Mouse (Mus musculus): Measurements from ENCODE around the gene Ncs1. TPM values are rescaled to one million over a fixed set of nuclear protein-coding genes. Genes with fewer than 3 reads are reported as not detected.

Gene Ncs1
- polyA plus RNA-seq, 1 experiment: 2.5 TPM

GRCm38 (mm10) chr2:31268631-31269030, 23.0 kb downstream of the Ncs1 start:
- TF ChIP-seq CTCF (IDR thresholded peaks at IDR 0.05; ENCODE audit: insufficient read depth, low read length) (no peak), POLR2A (IDR thresholded peaks at IDR 0.05; ENCODE audit: borderline replicate concordance, extremely low read depth, low read depth, low read length) (no peak)
- Histone ChIP-seq H3K4me3 (replicated peaks; ENCODE audit: extremely low read depth, low read depth, low read length) (no peak overlapping the region), H3K4me1 (ENCODE audit: control insufficient read depth, insufficient read depth, low read length) (no peaks in the 10 kb centered on the region)
- no peak for DNase-seq
- WGBS: 46% methylated on average over 5 of the region's 5 CpGs

GRCm38 (mm10) chr2:31269188-31269587, 23.6 kb downstream of the Ncs1 start:
- no peak overlapping the region for H3K4me3 ChIP-seq (replicated peaks; ENCODE audit: extremely low read depth, low read depth, low read length)
- H3K4me1 ChIP-seq (ENCODE audit: control insufficient read depth, insufficient read depth, low read length): no peaks in the 10 kb centered on the region
- TF ChIP-seq POLR2A (IDR thresholded peaks at IDR 0.05; ENCODE audit: borderline replicate concordance, extremely low read depth, low read depth, low read length): no peak
- TF ChIP-seq CTCF (IDR thresholded peaks at IDR 0.05; ENCODE audit: insufficient read depth, low read length): no peak
- WGBS: 94% methylated on average over 6 of the region's 6 CpGs
- no peak for DNase-seq

- Histone ChIP-seq H3K4me3 (replicated peaks; ENCODE audit: extremely low read depth, low read depth, low read length) (no peak overlapping the region), H3K4me1 (ENCODE audit: control insufficient read depth, insufficient read depth, low read length) (no peaks in the 10 kb centered on the region)
- DNase-seq: no peak
- TF ChIP-seq POLR2A (IDR thresholded peaks at IDR 0.05; ENCODE audit: borderline replicate concordance, extremely low read depth, low read depth, low read length) (no peak), CTCF (IDR thresholded peaks at IDR 0.05; ENCODE audit: insufficient read depth, low read length) (no peak)
- 93% methylated on average over 10 of the region's 10 CpGs for WGBS
These were observed 24.2 kb downstream of the Ncs1 start for GRCm38 (mm10) chr2:31269847-31270246.

- 86% methylated on average over 8 of the region's 8 CpGs for WGBS
- no peak for DNase-seq
- Histone ChIP-seq H3K4me3 (replicated peaks; ENCODE audit: extremely low read depth, low read depth, low read length) (no peak overlapping the region), H3K4me1 (ENCODE audit: control insufficient read depth, insufficient read depth, low read length) (no peaks in the 10 kb centered on the region)
- TF ChIP-seq POLR2A (IDR thresholded peaks at IDR 0.05; ENCODE audit: borderline replicate concordance, extremely low read depth, low read depth, low read length) (no peak), CTCF (IDR thresholded peaks at IDR 0.05; ENCODE audit: insufficient read depth, low read length) (no peak)
These were observed 24.8 kb downstream of the Ncs1 start for GRCm38 (mm10) chr2:31270470-31270869.

GRCm38 (mm10) chr2:31271071-31271470, 25.4 kb downstream of the Ncs1 start:
- Histone ChIP-seq H3K4me3 (replicated peaks; ENCODE audit: extremely low read depth, low read depth, low read length) (no peak overlapping the region), H3K4me1 (ENCODE audit: control insufficient read depth, insufficient read depth, low read length) (no peaks in the 10 kb centered on the region)
- DNase-seq: no peak
- TF ChIP-seq POLR2A (IDR thresholded peaks at IDR 0.05; ENCODE audit: borderline replicate concordance, extremely low read depth, low read depth, low read length) (no peak), CTCF (IDR thresholded peaks at IDR 0.05; ENCODE audit: insufficient read depth, low read length) (no peak)
- WGBS: 96% methylated on average over 1 of the region's 1 CpGs

GRCm38 (mm10) chr2:31274993-31275392, 29.4 kb downstream of the Ncs1 start:
- Histone ChIP-seq H3K4me1 (ENCODE audit: control insufficient read depth, insufficient read depth, low read length) (no peaks in the 10 kb centered on the region), H3K4me3 (replicated peaks; ENCODE audit: extremely low read depth, low read depth, low read length) (no peak overlapping the region)
- 93% methylated on average over 6 of the region's 6 CpGs for WGBS
- no peak for DNase-seq
- TF ChIP-seq POLR2A (IDR thresholded peaks at IDR 0.05; ENCODE audit: borderline replicate concordance, extremely low read depth, low read depth, low read length): no peak
- no peak for TF ChIP-seq CTCF (IDR thresholded peaks at IDR 0.05; ENCODE audit: insufficient read depth, low read length)

- no peak for DNase-seq
- WGBS: 70% methylated on average over 6 of the region's 6 CpGs
- no peak overlapping the region for H3K4me3 ChIP-seq (replicated peaks; ENCODE audit: extremely low read depth, low read depth, low read length)
- TF ChIP-seq POLR2A (IDR thresholded peaks at IDR 0.05; ENCODE audit: borderline replicate concordance, extremely low read depth, low read depth, low read length): no peak
- TF ChIP-seq CTCF (IDR thresholded peaks at IDR 0.05; ENCODE audit: insufficient read depth, low read length): no peak
- H3K4me1 ChIP-seq (ENCODE audit: control insufficient read depth, insufficient read depth, low read length): no peaks in the 10 kb centered on the region
These were observed 32.2 kb downstream of the Ncs1 start for GRCm38 (mm10) chr2:31277810-31278209.

- H3K4me1 ChIP-seq (ENCODE audit: control insufficient read depth, insufficient read depth, low read length): no peaks in the 10 kb centered on the region
- no peak for DNase-seq
- H3K4me3 ChIP-seq (replicated peaks; ENCODE audit: extremely low read depth, low read depth, low read length): no peak overlapping the region
- WGBS: 79% methylated on average over 5 of the region's 5 CpGs
- no peak for TF ChIP-seq CTCF (IDR thresholded peaks at IDR 0.05; ENCODE audit: insufficient read depth, low read length)
- no peak for TF ChIP-seq POLR2A (IDR thresholded peaks at IDR 0.05; ENCODE audit: borderline replicate concordance, extremely low read depth, low read depth, low read length)
These were observed 32.9 kb downstream of the Ncs1 start for GRCm38 (mm10) chr2:31278483-31278882.

- DNase-seq: no peak
- TF ChIP-seq CTCF (IDR thresholded peaks at IDR 0.05; ENCODE audit: insufficient read depth, low read length): no peak
- TF ChIP-seq POLR2A (IDR thresholded peaks at IDR 0.05; ENCODE audit: borderline replicate concordance, extremely low read depth, low read depth, low read length): no peak
- no peak overlapping the region for H3K4me3 ChIP-seq (replicated peaks; ENCODE audit: extremely low read depth, low read depth, low read length)
- no peaks in the 10 kb centered on the region for H3K4me1 ChIP-seq (ENCODE audit: control insufficient read depth, insufficient read depth, low read length)
- 86% methylated on average over 8 of the region's 8 CpGs for WGBS
These were observed 35.5 kb downstream of the Ncs1 start for GRCm38 (mm10) chr2:31281138-31281537.

- no peak overlapping the region for H3K4me3 ChIP-seq (replicated peaks; ENCODE audit: extremely low read depth, low read depth, low read length)
- no peak for DNase-seq
- 60% methylated on average over 7 of the region's 7 CpGs for WGBS
- H3K4me1 ChIP-seq (ENCODE audit: control insufficient read depth, insufficient read depth, low read length): no peaks in the 10 kb centered on the region
- 0 out of 2 replicates have a peak, but pooled peaks have one; percentile 24 for TF ChIP-seq CTCF (IDR thresholded peaks at IDR 0.05; ENCODE audit: insufficient read depth, low read length)
- TF ChIP-seq POLR2A (IDR thresholded peaks at IDR 0.05; ENCODE audit: borderline replicate concordance, extremely low read depth, low read depth, low read length): no peak
These were observed 36.6 kb downstream of the Ncs1 start for GRCm38 (mm10) chr2:31282266-31282665.

Data from lung, adult 2 months (tissue).